ENCODE assay signal across 7 mouse cellular contexts in genomic region chr3:145950034-145950814, GRCm38 (mm10). TPM values are rescaled to one million over a fixed set of nuclear protein-coding genes. Genes with fewer than 3 reads are reported as not detected.
DNase-seq lines count a peak whose midpoint lies in the region; ATAC-seq and TF ChIP-seq lines count a peak whose summit lies in the region.

No protein-coding gene starts in this region.

- peak; percentile 79 for TF ChIP-seq CTCF in lung, postnatal 0 days (IDR thresholded peaks at IDR 0.05)

- H3K4me3 ChIP-seq in forebrain, embryonic 12.5 days (replicated peaks) = peak overlapping the region; percentile 7; the same call in 1 of the 2 replicates
- H3K4me3 ChIP-seq in hindbrain, embryonic 10.5 days = peak overlapping the region; percentile 34
- no peak overlapping the region for H3K4me3 ChIP-seq in lung, postnatal 0 days (ENCODE audit: low read depth, low read length)

- TF ChIP-seq EP300 in lung, postnatal 0 days (IDR thresholded peaks at IDR 0.05) = no peak

- peak overlapping the region; percentile 44 for H3K4me2 ChIP-seq in forebrain, embryonic 12.5 days
- peak overlapping the region; percentile 20; the same call in 1 of the 2 replicates for H3K4me2 ChIP-seq in lung, postnatal 0 days (replicated peaks; ENCODE audit: low read depth, low read length)

- no peak overlapping the region for H3K27ac ChIP-seq in forebrain, embryonic 12.5 days
- H3K27ac ChIP-seq in hindbrain, embryonic 10.5 days = peak overlapping the region; percentile 16; the same call in 1 of the 2 replicates
- no peak overlapping the region for H3K27ac ChIP-seq in lung, postnatal 0 days (ENCODE audit: low read length)

- H3K9me3 ChIP-seq in forebrain, embryonic 12.5 days = no peaks in the 10 kb centered on the region
- no peaks in the 10 kb centered on the region for H3K9me3 ChIP-seq in hindbrain, embryonic 10.5 days
- no peaks in the 10 kb centered on the region for H3K9me3 ChIP-seq in lung, postnatal 0 days (ENCODE audit: low read length)

- ATAC-seq in forebrain, embryonic 12.5 days (ENCODE audit: low FRiP score) = peak; percentile 74
- peak; percentile 83 for ATAC-seq in lung, postnatal 0 days

- WGBS in forebrain, embryonic 12.5 days = 8% methylated on average over 15 of the region's 15 CpGs
- 9% methylated on average over 15 of the region's 15 CpGs for WGBS in hindbrain, embryonic 10.5 days
- 9% methylated on average over 15 of the region's 15 CpGs for WGBS in lung, postnatal 0 days

- H3K4me1 ChIP-seq in forebrain, embryonic 12.5 days = peaks cover 5% of the 10 kb centered on the region
- peaks cover 12% of the 10 kb centered on the region for H3K4me1 ChIP-seq in hindbrain, embryonic 10.5 days (replicated peaks)
- H3K4me1 ChIP-seq in lung, postnatal 0 days (ENCODE audit: insufficient read depth, low read depth, low read length) = no peaks in the 10 kb centered on the region; the same call in 1 of the 2 replicates

- H3K36me3 ChIP-seq in forebrain, embryonic 12.5 days (replicated peaks) = peaks cover 1% of the 10 kb centered on the region
- H3K36me3 ChIP-seq in hindbrain, embryonic 10.5 days = peaks cover 5% of the 10 kb centered on the region; the same call in 1 of the 2 replicates
- H3K36me3 ChIP-seq in lung, postnatal 0 days (ENCODE audit: insufficient read depth, low read length) = no peaks in the 10 kb centered on the region

- peaks cover 22% of the 10 kb centered on the region for H3K27me3 ChIP-seq in forebrain, embryonic 12.5 days
- H3K27me3 ChIP-seq in hindbrain, embryonic 10.5 days (ENCODE audit: insufficient read depth, poor library complexity, severe bottlenecking) = peaks cover 8% of the 10 kb centered on the region
- H3K27me3 ChIP-seq in lung, postnatal 0 days (replicated peaks; ENCODE audit: insufficient read depth, low read length) = no peaks in the 10 kb centered on the region

- no peak overlapping the region for H3K9ac ChIP-seq in forebrain, embryonic 12.5 days
- no peak overlapping the region for H3K9ac ChIP-seq in lung, postnatal 0 days (replicated peaks; ENCODE audit: low read depth)

- peak; percentile 82 for DNase-seq in ES-CJ7 (ENCODE audit: low read depth, low spot score)
- peak; percentile 75 for DNase-seq in adipocyte (ENCODE audit: low spot score)
- DNase-seq in hindbrain, embryonic 10.5 days (ENCODE audit: low spot score) = peak; percentile 67
- DNase-seq in layer of hippocampus, postnatal 10 days (ENCODE audit: low spot score in 2 of 2) = peak; percentile 52 to 63
- DNase-seq in lung, postnatal 0 days (ENCODE audit: low spot score) = peak; percentile 92
- peak; percentile 69 to 76 for DNase-seq in right cerebral cortex, adult 2 months (ENCODE audit: low spot score in 2 of 2)

RNA-seq across cellular contexts. Expression of gene 2410004B18Rik, which starts 12.4 kb away (rescaled TPM):
- 63.0 and 64.4 TPM in 2 replicates for polyA plus RNA-seq in forebrain, embryonic 12.5 days (2016; fragmentation: Nextera tagmentation; extraction: Ambion mirVana)
- 54.7 and 56.4 TPM in 2 replicates for polyA plus RNA-seq in hindbrain, embryonic 10.5 days (2016; fragmentation: Nextera tagmentation; extraction: Ambion mirVana)
- total RNA-seq in layer of hippocampus, postnatal 10 days (2021) = 10 to 100 TPM; 35.8 to 44.8 TPM
- polyA plus RNA-seq in lung, postnatal 0 days (2015; fragmentation: Nextera tagmentation; extraction: Ambion mirVana) = 40.2 and 47.6 TPM in 2 replicates

RNA-seq across cellular contexts. Expression of gene Bcl10, which starts 27.6 kb away (rescaled TPM):
- polyA plus RNA-seq in forebrain, embryonic 12.5 days (2016; fragmentation: Nextera tagmentation; extraction: Ambion mirVana) = 50.7 and 50.8 TPM in 2 replicates
- polyA plus RNA-seq in hindbrain, embryonic 10.5 days (2016; fragmentation: Nextera tagmentation; extraction: Ambion mirVana) = 48.4 and 48.5 TPM in 2 replicates
- total RNA-seq in layer of hippocampus, postnatal 10 days (2021) = 10 to 100 TPM; 16.8 to 17.5 TPM
- polyA plus RNA-seq in lung, postnatal 0 days (2015; fragmentation: Nextera tagmentation; extraction: Ambion mirVana) = 54.3 and 63.5 TPM in 2 replicates

RNA-seq across cellular contexts. Expression of gene Syde2, which starts 37.4 kb away (rescaled TPM):
- polyA plus RNA-seq in forebrain, embryonic 12.5 days (2016; fragmentation: Nextera tagmentation; extraction: Ambion mirVana) = 0.97 and 1.5 TPM in 2 replicates
- 0.92 and 1.3 TPM in 2 replicates for polyA plus RNA-seq in hindbrain, embryonic 10.5 days (2016; fragmentation: Nextera tagmentation; extraction: Ambion mirVana)
- 1 to 10 TPM; 3.5 to 3.7 TPM for total RNA-seq in layer of hippocampus, postnatal 10 days (2021)
- polyA plus RNA-seq in lung, postnatal 0 days (2015; fragmentation: Nextera tagmentation; extraction: Ambion mirVana) = 2.6 and 3.1 TPM in 2 replicates
